17 mouse cellular contexts compared by ENCODE assay signal in the genomic region with DNA sequence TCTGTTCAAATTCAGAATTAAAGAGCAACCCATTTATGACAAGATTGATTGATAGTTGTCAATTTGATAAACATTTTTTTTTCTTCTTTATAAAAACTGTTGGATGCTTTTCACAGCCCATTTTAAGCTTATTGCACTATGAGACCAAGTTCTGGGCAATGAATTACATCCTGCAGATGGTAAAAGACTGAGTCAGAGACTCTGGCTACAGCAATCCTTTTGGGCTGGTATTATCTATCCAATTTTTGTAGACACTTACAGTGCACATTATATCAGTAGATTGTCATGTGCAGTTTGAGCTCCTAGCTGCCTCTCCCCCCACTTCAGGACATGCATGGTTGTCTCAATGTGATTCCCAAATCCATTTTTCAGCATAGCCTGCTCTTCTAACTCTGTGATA.
"Had no signal": no experiment of that assay in that cellular context is flagged by ENCODE, and none has a peak within 500 bp of the region (broad histone marks: within the 10 kb centered on the region; RNA-seq: fewer than 3 reads in every experiment).

No protein-coding gene starts in this region.

- H3K27me3 ChIP-seq: midbrain, embryonic 12.5 days; neural tube, embryonic 13.5 days; neural tube, embryonic 15.5 days had no signal

- H3K27ac ChIP-seq: midbrain, embryonic 10.5 days; midbrain, embryonic 12.5 days; neural tube, embryonic 13.5 days; neural tube, embryonic 15.5 days had no signal

- H3K4me2 ChIP-seq: lung, embryonic 14.5 days; midbrain, embryonic 12.5 days; neural tube, embryonic 13.5 days; neural tube, embryonic 15.5 days had no signal

- ATAC-seq: midbrain, embryonic 16.5 days had no signal

- H3K4me3 ChIP-seq: midbrain, embryonic 10.5 days; midbrain, embryonic 12.5 days; myocyte; neural tube, embryonic 13.5 days; neural tube, embryonic 15.5 days had no signal

- H3K9ac ChIP-seq: lung, embryonic 14.5 days; midbrain, embryonic 12.5 days; neural tube, embryonic 13.5 days; neural tube, embryonic 15.5 days had no signal

- H3K36me3 ChIP-seq: midbrain, embryonic 10.5 days; midbrain, embryonic 12.5 days; neural tube, embryonic 13.5 days; neural tube, embryonic 15.5 days had no signal

- DNase-seq: lung, adult 18-20 months; lung, embryonic 14.5 days; lung, postnatal 10 days; lung, postnatal 4 days; midbrain, embryonic 14.5 days; retina, postnatal 1 day; right cerebral cortex, postnatal 14 days; spleen, adult 18-20 months; thymus, adult 18-20 months; thymus, postnatal 14 days; thymus, postnatal 36 days had no signal

- H3K9me3 ChIP-seq: midbrain, embryonic 10.5 days; midbrain, embryonic 12.5 days; neural tube, embryonic 13.5 days; neural tube, embryonic 15.5 days had no signal

- H3K4me1 ChIP-seq: midbrain, embryonic 10.5 days; midbrain, embryonic 12.5 days; neural tube, embryonic 13.5 days; neural tube, embryonic 15.5 days had no signal
